Mouse (Mus musculus) bone marrow macrophage, adult 2 months (primary cell): ENCODE results near the gene Wdr20.

Experiments
- CTCF ChIP-seq: IDR thresholded peaks from 2 replicates; pipeline ENCODE4 v1.5.1; 2012; ENCODE audit warnings: low read depth, mild to moderate bottlenecking, low read length, moderate library complexity
- POLR2A ChIP-seq: IDR thresholded peaks from 2 replicates; pipeline ENCODE4 v1.6.1; 2012; ENCODE audit warnings: mild to moderate bottlenecking, low read depth, low read length, borderline replicate concordance

DNA sequence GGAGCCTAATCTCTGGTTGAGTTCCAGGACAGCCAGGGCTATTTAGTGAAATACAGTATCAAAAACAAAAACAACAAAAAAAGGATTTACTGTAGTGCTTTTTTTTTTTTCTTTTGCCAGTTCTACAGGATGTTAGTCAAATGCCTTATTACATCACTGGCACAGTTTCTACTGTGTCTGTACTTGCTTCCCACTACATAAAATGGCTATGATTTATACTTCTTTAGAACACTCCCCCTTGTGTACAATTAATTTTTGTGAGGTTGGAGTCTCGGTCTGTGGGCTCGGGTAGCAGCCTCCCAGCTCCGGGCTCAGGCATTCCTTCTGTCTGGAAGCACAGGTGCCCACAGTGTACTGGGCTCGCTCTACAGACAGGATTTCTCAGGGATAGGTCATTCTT, 1.1 kb upstream of the Wdr20 start:
- no peak for TF ChIP-seq POLR2A
- TF ChIP-seq CTCF: no peak
